Mouse (Mus musculus) stomach, embryonic 16.5 days (tissue): ENCODE measurements at regions not wholly inside any gene's neighbourhood (a gene's known extent, or its start where the extent isn't known, plus 50 kb on each side); places are given as distances from the start of the nearest gene placed in this dataset.

Source experiments
- ATAC-seq: fragments of 200-750 bp; cut with Nextera tagmentation; 2 replicates; pipeline ENCODE4 v1.8.0; 2017; ENCODE audit warnings: moderate number of reproducible peaks, moderate TSS enrichment; ENCODE audit not compliant: insufficient read depth, low FRiP score
- H3K27ac ChIP-seq: fragments of 300-500 bp; sonication (generic); 2 replicates; pipeline ENCODE4 v1.5.1; 2014; ENCODE audit warnings: low read length
- H3K27me3 ChIP-seq: fragments of 300-500 bp; sonication (generic); 2 replicates; pipeline ENCODE4 v1.6.1; 2014; ENCODE audit warnings: low read length, control low read depth, mixed read lengths; ENCODE audit not compliant: control insufficient read depth, insufficient read depth
- H3K36me3 ChIP-seq: fragments of 300-500 bp; sonication (generic); 2 replicates; pipeline ENCODE4 v1.6.1; 2014; ENCODE audit warnings: low read length; ENCODE audit not compliant: control insufficient read depth, insufficient read depth
- H3K4me1 ChIP-seq: fragments of 300-500 bp; sonication (generic); 2 replicates; pipeline ENCODE4 v1.6.1; 2014; ENCODE audit warnings: low read length, control low read depth, mixed read lengths; ENCODE audit not compliant: control insufficient read depth, insufficient read depth
- H3K4me2 ChIP-seq: fragments of 300-500 bp; sonication (generic); 2 replicates; pipeline ENCODE4 v1.6.1; 2014; ENCODE audit warnings: low read depth, low read length, mixed read lengths
- H3K4me3 ChIP-seq: fragments of 300-500 bp; sonication (generic); replicated peaks from 2 replicates; pipeline ENCODE4 v1.5.1; 2014; ENCODE audit warnings: mild to moderate bottlenecking, low read length
- H3K9ac ChIP-seq: fragments of 300-500 bp; sonication (generic); 2 replicates; pipeline ENCODE4 v1.6.1; 2014; ENCODE audit warnings: low read length
- H3K9me3 ChIP-seq: fragments of 300-500 bp; sonication (generic); replicated peaks from 2 replicates; pipeline ENCODE4 v1.6.1; 2016; ENCODE audit warnings: low read length, control low read depth; ENCODE audit not compliant: control insufficient read depth
- WGBS: fragments of 180-500 bp; shearing (Covaris S2); extraction: QIAGEN DNeasy Blood & Tissue Kit; methylation state at CpG from one replicate; pipeline ENCODE4 v1.1.7; 2014; 5-methylcytosine and 5-hydroxymethylcytosine counted together

DNA sequence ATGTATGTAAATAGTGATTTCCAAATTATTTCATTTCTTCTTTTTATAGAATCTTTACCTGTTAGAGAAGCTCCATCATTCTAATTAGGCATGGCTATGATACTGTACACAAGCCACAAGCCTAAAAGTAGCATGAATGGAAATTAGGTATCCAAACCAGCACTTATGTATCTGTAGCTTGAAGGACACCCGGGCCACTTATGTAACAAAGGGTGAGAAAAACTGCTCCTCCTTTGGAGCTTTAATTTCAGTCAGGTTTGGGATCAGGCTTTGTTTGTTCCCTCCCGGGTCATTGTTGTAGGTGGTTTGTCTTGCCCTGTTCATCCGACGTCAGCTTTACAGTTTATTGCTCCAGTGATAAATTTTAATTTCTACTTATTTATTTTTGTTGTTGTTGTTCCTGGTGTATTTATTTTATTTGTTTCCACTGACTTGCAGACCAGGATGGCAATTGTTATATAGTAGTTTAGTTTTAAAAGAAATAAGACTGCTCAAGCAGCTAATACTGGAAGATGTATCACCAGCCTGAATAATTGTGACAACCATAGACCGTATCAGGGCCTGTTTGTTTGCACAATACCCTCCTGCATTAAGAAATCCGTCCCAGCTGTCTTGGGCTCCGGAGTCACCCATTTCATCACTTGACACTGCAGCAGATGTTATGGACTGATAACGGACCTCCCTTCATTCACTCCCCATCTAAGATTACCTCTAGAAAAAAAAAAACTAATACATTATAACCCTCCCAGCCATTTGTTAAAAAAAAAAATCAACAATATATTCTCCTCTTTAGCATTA lies 1181.7 kb upstream of the Celf2 start:
- Histone ChIP-seq H3K36me3 (no peaks in the 10 kb centered on the region), H3K9ac (no peak overlapping the region)
- WGBS, result 41% methylated on average over 8 of the region's 8 CpGs

DNA sequence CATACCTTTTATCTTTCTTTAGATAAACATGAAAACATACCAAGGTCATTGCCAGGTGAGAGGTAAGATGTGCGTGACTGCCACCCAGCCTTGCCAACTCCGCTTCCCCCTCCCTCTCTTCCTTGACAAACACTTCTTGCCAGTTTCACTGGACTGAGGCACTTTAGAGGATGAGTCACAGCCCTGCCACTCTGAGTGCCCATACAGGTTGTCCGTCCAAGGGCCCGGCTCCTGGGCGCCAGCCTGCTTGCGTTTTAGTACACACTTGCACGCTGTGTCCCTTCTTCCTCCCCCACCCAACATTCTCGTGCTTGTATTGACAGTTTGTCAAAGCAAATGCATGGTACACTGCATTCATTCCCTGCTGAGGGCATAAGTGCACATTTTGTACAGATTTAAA lies 1151.7 kb upstream of the 4930412O13Rik start:
- no peaks in the 10 kb centered on the region for H3K9me3 ChIP-seq
- H3K9ac ChIP-seq, result no peak overlapping the region
- no peaks in the 10 kb centered on the region for H3K4me1 ChIP-seq
- H3K27me3 ChIP-seq, result no peaks in the 10 kb centered on the region
- H3K27ac ChIP-seq, result no peak overlapping the region
- no peak for ATAC-seq
- 38% methylated on average over 8 of the region's 8 CpGs for WGBS
- no peaks in the 10 kb centered on the region for H3K36me3 ChIP-seq
- H3K4me2 ChIP-seq, result no peak overlapping the region
- no peak overlapping the region for H3K4me3 ChIP-seq

More for the DNA sequence above, 1181.7 kb upstream of the Celf2 start:
- Histone ChIP-seq H3K4me1 (no peaks in the 10 kb centered on the region), H3K4me2 (no peak overlapping the region), H3K27me3 (no peaks in the 10 kb centered on the region), H3K4me3 (no peak overlapping the region), H3K9me3 (no peaks in the 10 kb centered on the region), H3K27ac (no peak overlapping the region)
- no peak for ATAC-seq

DNA sequence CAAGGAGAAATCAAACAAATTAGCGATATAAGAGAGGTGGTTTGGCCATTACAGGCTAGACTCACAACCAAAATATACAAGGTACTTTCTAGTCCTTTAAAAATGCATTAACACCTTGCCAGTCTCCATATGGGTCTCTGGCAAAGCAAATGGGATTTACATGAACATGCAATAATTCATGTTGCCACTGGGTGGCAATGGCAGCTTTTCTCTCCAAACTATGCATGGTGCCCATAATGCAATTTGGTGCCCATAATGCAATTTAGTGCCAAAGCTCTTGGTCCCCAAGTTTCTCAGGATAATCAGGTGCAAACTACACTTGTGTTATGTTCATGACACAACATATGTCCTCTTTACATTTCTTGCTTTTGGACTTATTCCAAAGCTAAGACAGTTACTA lies 1126.9 kb upstream of the 4930412O13Rik start:
- ATAC-seq, result no peak
- 14% methylated on average over 1 of the region's 1 CpGs for WGBS
- H3K4me2 ChIP-seq, result no peak overlapping the region

DNA sequence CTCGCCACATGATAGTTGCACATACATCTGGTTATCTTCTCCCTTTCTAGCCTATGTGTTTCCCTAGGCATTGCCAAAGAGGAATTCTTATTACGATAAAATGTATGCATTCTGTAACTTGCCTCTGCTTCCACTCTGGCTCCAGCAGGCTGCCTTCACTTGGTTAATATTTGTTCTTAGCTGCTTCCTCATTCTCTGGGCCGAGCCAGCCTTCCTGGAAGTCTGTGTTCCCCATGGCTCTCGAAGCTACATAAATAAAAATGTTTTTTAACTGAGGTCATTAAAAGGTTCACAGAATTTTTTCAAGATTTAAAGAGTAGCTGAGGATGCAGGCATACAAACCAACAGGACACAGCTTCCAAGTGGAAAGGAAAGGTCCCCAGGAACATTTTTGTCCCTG lies 1124.5 kb upstream of the 4930412O13Rik start:
- Histone ChIP-seq H3K36me3 (no peaks in the 10 kb centered on the region), H3K4me1 (no peaks in the 10 kb centered on the region), H3K4me2 (no peak overlapping the region), H3K27ac (no peak overlapping the region), H3K9ac (no peak overlapping the region), H3K27me3 (no peaks in the 10 kb centered on the region), H3K4me3 (no peak overlapping the region), H3K9me3 (no peaks in the 10 kb centered on the region)
- 37% methylated on average over 4 of the region's 4 CpGs for WGBS
- no peak for ATAC-seq

More for the DNA sequence above, 1126.9 kb upstream of the 4930412O13Rik start:
- Histone ChIP-seq H3K4me1 (no peaks in the 10 kb centered on the region), H3K4me3 (no peak overlapping the region), H3K27me3 (no peaks in the 10 kb centered on the region), H3K9ac (no peak overlapping the region), H3K36me3 (no peaks in the 10 kb centered on the region), H3K9me3 (no peaks in the 10 kb centered on the region), H3K27ac (no peak overlapping the region)

DNA sequence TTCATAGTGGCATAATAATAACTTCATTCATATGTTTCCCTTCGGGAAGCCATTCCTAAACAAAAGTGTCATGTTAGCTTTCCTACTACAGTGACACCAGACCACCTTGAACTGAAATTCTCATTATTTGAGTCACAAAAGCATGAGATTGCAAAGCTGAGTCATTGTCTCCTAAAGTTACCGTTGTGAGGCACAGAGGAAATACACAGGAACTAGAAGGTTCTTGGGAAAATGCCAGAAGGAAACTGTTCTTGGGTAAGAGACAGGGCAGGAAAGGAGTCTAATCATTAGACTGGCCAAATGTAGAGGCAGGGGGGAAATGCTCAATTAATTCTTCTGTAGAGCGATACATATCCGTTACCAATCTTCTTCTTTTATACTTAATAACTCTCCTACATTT lies 1110.4 kb upstream of the 4930412O13Rik start:
- ATAC-seq, result no peak
- 70% methylated on average over 4 of the region's 4 CpGs for WGBS

DNA sequence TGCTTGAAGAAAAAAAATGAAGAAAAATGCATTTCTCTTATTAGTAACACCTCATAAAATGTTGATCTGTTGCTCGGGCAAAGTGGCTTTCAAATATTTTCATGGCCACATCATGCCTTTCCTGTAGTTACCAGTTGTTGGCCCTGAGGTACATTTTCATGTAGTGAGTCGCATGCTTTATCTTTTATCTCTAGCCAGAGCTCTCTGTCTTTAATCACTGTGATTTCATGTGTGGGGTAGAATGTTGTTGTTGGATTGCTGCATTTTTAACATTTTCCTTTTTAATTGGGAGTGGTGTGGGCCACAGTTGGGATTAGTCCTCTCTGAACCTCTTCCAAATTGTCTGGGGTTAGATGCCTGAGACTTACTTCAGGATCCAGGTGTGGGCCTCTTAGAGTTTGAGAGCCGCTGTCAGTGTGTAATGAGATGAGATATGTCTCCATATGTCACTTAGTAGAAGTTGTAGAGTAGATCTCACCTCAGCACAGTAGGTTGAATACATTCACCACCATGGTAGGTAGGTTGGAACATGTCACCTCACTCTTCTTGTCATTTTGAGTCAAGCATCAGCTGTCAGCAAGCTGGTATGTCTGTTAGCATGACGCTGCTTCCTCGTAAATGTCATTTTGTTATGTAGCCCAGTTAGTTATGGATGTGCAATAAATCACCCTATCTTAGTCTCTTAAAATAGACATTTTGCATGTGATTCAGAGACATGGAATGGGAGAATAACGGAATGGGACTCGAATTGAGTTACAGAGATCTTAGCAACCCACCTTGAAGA lies 1099.7 kb upstream of the 4930412O13Rik start:
- no peak overlapping the region for H3K27ac ChIP-seq
- no peak overlapping the region for H3K4me2 ChIP-seq
- H3K27me3 ChIP-seq, result no peaks in the 10 kb centered on the region
- no peak for ATAC-seq
- H3K36me3 ChIP-seq, result no peaks in the 10 kb centered on the region
- no peaks in the 10 kb centered on the region for H3K4me1 ChIP-seq
- WGBS, result 78% methylated on average over 7 of the region's 7 CpGs
- no peaks in the 10 kb centered on the region for H3K9me3 ChIP-seq
- H3K4me3 ChIP-seq, result no peak overlapping the region
- H3K9ac ChIP-seq, result no peak overlapping the region

More for the DNA sequence above, 1110.4 kb upstream of the 4930412O13Rik start:
- H3K4me3 ChIP-seq, result no peak overlapping the region
- no peaks in the 10 kb centered on the region for H3K27me3 ChIP-seq
- no peaks in the 10 kb centered on the region for H3K9me3 ChIP-seq
- H3K4me2 ChIP-seq, result no peak overlapping the region
- H3K27ac ChIP-seq, result no peak overlapping the region
- H3K36me3 ChIP-seq, result no peaks in the 10 kb centered on the region
- no peak overlapping the region for H3K9ac ChIP-seq
- H3K4me1 ChIP-seq, result no peaks in the 10 kb centered on the region

DNA sequence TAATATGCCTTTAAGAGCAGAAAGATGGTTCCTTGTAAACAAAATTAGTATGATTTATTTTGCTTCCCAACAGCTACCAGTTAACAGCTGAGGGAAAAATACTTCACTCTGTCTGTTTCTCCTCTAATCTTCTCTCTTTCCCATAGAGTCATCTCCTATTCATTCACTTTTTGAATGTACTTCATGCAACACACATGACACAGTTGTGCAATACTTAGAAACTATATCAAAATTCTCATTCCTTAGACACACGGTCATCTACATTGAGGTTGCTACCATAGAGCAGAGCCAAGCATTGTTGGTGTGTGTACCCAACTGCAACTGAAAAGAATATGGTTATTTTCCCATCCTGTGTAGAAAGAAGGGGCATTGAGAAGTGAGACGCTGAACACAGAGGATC lies 1098.8 kb upstream of the 4930412O13Rik start:
- H3K4me1 ChIP-seq, result no peaks in the 10 kb centered on the region
- H3K9me3 ChIP-seq, result no peaks in the 10 kb centered on the region
- H3K27me3 ChIP-seq, result no peaks in the 10 kb centered on the region
- H3K9ac ChIP-seq, result no peak overlapping the region
- H3K4me2 ChIP-seq, result no peak overlapping the region
- WGBS, result 84% methylated on average over 2 of the region's 2 CpGs
- no peak for ATAC-seq
- H3K36me3 ChIP-seq, result no peaks in the 10 kb centered on the region
- H3K4me3 ChIP-seq, result no peak overlapping the region
- no peak overlapping the region for H3K27ac ChIP-seq

DNA sequence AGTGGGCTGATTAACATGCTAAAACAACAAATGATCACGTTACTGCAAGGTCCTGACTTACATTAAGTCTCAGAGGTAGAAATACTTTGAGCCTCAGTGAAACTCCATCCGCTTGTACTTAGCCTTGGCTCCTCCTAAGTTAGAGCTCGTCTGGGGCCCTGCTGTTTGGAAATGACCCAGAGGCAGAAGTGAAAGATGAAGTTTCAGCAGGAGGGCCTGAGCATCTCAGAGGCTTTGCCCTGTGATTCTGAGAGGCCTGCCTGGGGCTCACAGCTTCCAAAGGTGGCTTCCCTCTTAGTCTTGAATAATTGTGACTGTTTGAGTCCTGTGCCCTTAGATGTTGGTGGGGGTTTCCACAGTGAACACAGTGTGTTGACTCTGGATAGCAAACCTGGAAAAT lies 1079.0 kb upstream of the 4930412O13Rik start:
- WGBS, result 37% methylated on average over 3 of the region's 3 CpGs

DNA sequence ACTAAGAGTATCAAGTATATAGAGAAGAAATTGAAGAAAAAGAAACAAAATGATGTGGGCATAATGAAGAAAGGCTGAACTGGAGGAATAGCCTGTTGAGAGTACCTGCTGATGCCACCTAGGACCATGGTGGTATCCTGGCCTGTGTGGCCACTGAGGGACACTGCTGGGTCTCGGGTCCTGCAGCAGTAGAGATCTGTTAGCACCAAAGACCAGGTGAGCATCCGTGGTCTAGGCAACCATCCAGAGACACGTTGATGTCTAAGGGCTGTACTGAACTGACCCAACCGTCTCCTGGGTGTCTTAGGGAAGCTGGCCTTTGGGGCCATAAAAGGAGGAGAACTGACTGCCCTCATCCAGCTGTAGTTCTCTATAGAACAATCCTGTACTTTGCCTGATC lies 1071.4 kb upstream of the 4930412O13Rik start:
- H3K4me2 ChIP-seq, result no peak overlapping the region
- H3K9ac ChIP-seq, result no peak overlapping the region
- ATAC-seq, result no peak
- H3K27me3 ChIP-seq, result no peaks in the 10 kb centered on the region
- no peaks in the 10 kb centered on the region for H3K36me3 ChIP-seq
- WGBS, result 83% methylated on average over 4 of the region's 4 CpGs
- H3K4me3 ChIP-seq, result no peak overlapping the region
- no peaks in the 10 kb centered on the region for H3K9me3 ChIP-seq
- H3K4me1 ChIP-seq, result no peaks in the 10 kb centered on the region
- no peak overlapping the region for H3K27ac ChIP-seq

More for the DNA sequence above, 1079.0 kb upstream of the 4930412O13Rik start:
- Histone ChIP-seq H3K4me2 (no peak overlapping the region), H3K27ac (no peak overlapping the region), H3K4me3 (no peak overlapping the region), H3K9ac (no peak overlapping the region), H3K4me1 (no peaks in the 10 kb centered on the region), H3K27me3 (no peaks in the 10 kb centered on the region), H3K9me3 (no peaks in the 10 kb centered on the region), H3K36me3 (no peaks in the 10 kb centered on the region)
- ATAC-seq, result no peak
